Mouse (Mus musculus): ENCODE results near the gene Syt1. TPM values are rescaled to one million over a fixed set of nuclear protein-coding genes. Genes with fewer than 3 reads are reported as not detected.

Syt1 gene
- total RNA-seq, 1 experiment, result 0.58 TPM

DNA sequence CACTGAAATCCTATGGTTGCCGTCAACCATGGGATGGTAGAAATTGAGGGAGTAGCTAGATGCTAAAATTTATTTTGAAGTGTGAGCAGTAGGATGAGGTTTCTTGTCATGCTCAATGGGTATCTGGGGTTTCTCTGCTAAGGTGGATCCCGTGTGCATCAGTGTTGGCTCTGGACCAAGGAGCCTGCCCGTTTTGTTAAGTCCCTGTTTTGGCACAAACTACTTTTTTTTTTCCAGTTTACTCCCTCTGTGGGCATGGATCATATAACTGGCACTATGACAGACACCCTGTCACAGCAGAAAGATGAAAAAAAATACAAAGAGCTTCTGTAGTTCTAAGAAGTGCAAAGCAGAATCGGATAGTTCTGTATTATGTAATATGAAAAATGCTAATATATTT lies 212.0 kb downstream of the Syt1 start:
- Histone ChIP-seq H3K9ac (ENCODE audit: insufficient read depth, low read depth, low read length, poor library complexity, severe bottlenecking) (no peak overlapping the region), H3K9me3 (ENCODE audit: control insufficient read depth, insufficient read depth, low read depth, low read length) (no peaks in the 10 kb centered on the region), H3K4me3 (ENCODE audit: insufficient read depth in 1 of 2, low read depth in 1 of 2, low read length in 2 of 2, poor library complexity in 1 of 2, severe bottlenecking in 1 of 2) (no peak overlapping the region), H3K27ac (ENCODE audit: insufficient read depth, low read depth, low read length, poor library complexity, severe bottlenecking) (no peak overlapping the region), H3K4me1 (ENCODE audit: control insufficient read depth in 2 of 2, insufficient read depth in 2 of 2, low read length in 2 of 2, poor library complexity in 1 of 2) (no peaks in the 10 kb centered on the region), H3K36me3 (ENCODE audit: control insufficient read depth, insufficient read depth, low read length, poor library complexity, severe bottlenecking) (no peaks in the 10 kb centered on the region)
- in situ Hi-C loops (cut with MboI; ENCODE audit: low sequenced_read_pairs in 2 of 2, unreplicated experiment in 2 of 2), result no loop called here
- TF ChIP-seq CHD2 (IDR thresholded peaks at IDR 0.05; ENCODE audit: low read depth, low read length), result no peak
- TF ChIP-seq HCFC1 (IDR thresholded peaks at IDR 0.05; ENCODE audit: borderline replicate concordance, insufficient read depth, low read length), result no peak
- no peak for TF ChIP-seq ZC3H11A (IDR thresholded peaks at IDR 0.05; ENCODE audit: borderline replicate concordance, low read depth, low read length)
- TF ChIP-seq ZNF384 (IDR thresholded peaks at IDR 0.05; ENCODE audit: low read depth, low read length), result no peak
- TF ChIP-seq MAFK (IDR thresholded peaks at IDR 0.05; ENCODE audit: insufficient read depth, low read depth, low read length), result no peak
- DNase-seq (ENCODE audit: low read depth, low spot score), result no peak

DNA sequence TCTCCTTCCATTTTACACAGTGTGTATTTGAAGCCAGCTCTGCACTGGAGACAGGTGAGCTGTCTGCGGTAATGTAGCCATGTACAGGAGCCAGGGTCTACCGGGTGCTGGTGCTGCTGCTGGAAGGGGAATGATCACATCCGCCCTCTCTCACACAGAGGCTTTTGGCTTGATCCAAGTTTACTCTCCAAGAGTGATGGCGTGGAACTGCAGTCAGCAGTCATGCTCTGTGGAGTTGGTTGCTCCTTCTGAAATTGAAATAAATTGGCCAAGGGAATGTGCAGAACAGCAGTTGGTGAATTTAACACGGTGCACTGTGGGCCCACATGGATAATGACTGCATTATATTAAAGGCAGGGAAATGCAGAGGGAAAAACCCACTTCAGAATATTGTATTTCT lies 228.0 kb downstream of the Syt1 start:
- Histone ChIP-seq H3K4me1 (ENCODE audit: control insufficient read depth in 2 of 2, insufficient read depth in 2 of 2, low read length in 2 of 2, poor library complexity in 1 of 2) (no peaks in the 10 kb centered on the region), H3K27ac (ENCODE audit: insufficient read depth, low read depth, low read length, poor library complexity, severe bottlenecking) (no peak overlapping the region), H3K4me3 (ENCODE audit: insufficient read depth in 1 of 2, low read depth in 1 of 2, low read length in 2 of 2, poor library complexity in 1 of 2, severe bottlenecking in 1 of 2) (no peak overlapping the region), H3K9me3 (ENCODE audit: control insufficient read depth, insufficient read depth, low read depth, low read length) (no peaks in the 10 kb centered on the region), H3K9ac (ENCODE audit: insufficient read depth, low read depth, low read length, poor library complexity, severe bottlenecking) (no peak overlapping the region), H3K36me3 (ENCODE audit: control insufficient read depth, insufficient read depth, low read length, poor library complexity, severe bottlenecking) (no peaks in the 10 kb centered on the region)
- TF ChIP-seq HCFC1 (IDR thresholded peaks at IDR 0.05; ENCODE audit: borderline replicate concordance, insufficient read depth, low read length) (no peak), MAFK (IDR thresholded peaks at IDR 0.05; ENCODE audit: insufficient read depth, low read depth, low read length) (no peak), CHD2 (IDR thresholded peaks at IDR 0.05; ENCODE audit: low read depth, low read length) (no peak), ZC3H11A (IDR thresholded peaks at IDR 0.05; ENCODE audit: borderline replicate concordance, low read depth, low read length) (no peak)
- in situ Hi-C loops (cut with MboI; ENCODE audit: low sequenced_read_pairs in 2 of 2, unreplicated experiment in 2 of 2), result no loop called here
- DNase-seq (ENCODE audit: low read depth, low spot score), result no peak

DNA sequence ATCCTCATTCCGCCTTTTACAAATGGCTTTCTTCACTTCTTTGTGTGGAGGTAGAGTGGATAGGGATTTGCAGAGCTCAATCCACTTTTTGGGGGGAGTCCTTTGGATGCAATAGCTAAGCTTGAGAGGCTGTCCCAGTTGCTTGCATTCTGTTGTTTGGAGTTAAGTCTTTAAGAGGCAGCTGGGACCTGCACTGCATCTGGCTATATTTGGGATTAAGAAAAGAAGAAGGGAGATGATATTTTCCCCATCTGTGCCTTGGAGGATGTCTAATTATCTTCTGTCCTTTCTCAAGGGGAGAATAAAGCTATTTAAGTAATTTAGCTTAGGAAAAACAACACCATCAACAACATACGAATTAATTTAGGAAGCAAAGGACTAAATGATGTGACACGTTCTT lies 230.2 kb downstream of the Syt1 start:
- Histone ChIP-seq H3K4me3 (ENCODE audit: insufficient read depth in 1 of 2, low read depth in 1 of 2, low read length in 2 of 2, poor library complexity in 1 of 2, severe bottlenecking in 1 of 2) (no peak overlapping the region), H3K36me3 (ENCODE audit: control insufficient read depth, insufficient read depth, low read length, poor library complexity, severe bottlenecking) (no peaks in the 10 kb centered on the region), H3K4me1 (ENCODE audit: control insufficient read depth in 2 of 2, insufficient read depth in 2 of 2, low read length in 2 of 2, poor library complexity in 1 of 2) (no peaks in the 10 kb centered on the region), H3K9me3 (ENCODE audit: control insufficient read depth, insufficient read depth, low read depth, low read length) (no peaks in the 10 kb centered on the region), H3K27ac (ENCODE audit: insufficient read depth, low read depth, low read length, poor library complexity, severe bottlenecking) (no peak overlapping the region), H3K9ac (ENCODE audit: insufficient read depth, low read depth, low read length, poor library complexity, severe bottlenecking) (no peak overlapping the region)
- no peak for DNase-seq (ENCODE audit: low read depth, low spot score)
- TF ChIP-seq CHD2 (IDR thresholded peaks at IDR 0.05; ENCODE audit: low read depth, low read length) (no peak), MAFK (IDR thresholded peaks at IDR 0.05; ENCODE audit: insufficient read depth, low read depth, low read length) (no peak)
- in situ Hi-C loops (cut with MboI; ENCODE audit: low sequenced_read_pairs in 2 of 2, unreplicated experiment in 2 of 2), result no loop called here

DNA sequence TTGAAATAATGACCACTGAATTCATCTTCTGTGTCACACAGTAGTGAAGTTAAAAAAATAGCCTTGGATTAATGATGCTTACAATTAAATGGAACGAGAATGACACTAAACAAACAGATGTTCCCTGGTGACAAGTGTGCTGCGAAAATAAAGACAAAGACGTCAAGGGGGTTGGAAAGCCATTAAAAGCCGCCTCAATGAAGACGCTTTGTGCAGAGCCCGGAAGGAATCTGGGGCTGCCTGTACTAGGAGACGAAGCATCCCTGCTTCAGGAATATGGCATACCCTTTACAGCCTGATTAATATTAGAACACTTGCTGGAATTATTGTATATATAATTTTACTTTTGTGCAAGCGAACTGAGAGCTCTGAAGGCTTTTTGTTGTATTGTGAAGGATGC lies 234.0 kb downstream of the Syt1 start:
- Histone ChIP-seq H3K4me3 (ENCODE audit: insufficient read depth in 1 of 2, low read depth in 1 of 2, low read length in 2 of 2, poor library complexity in 1 of 2, severe bottlenecking in 1 of 2) (no peak overlapping the region), H3K36me3 (ENCODE audit: control insufficient read depth, insufficient read depth, low read length, poor library complexity, severe bottlenecking) (no peaks in the 10 kb centered on the region), H3K9me3 (ENCODE audit: control insufficient read depth, insufficient read depth, low read depth, low read length) (no peaks in the 10 kb centered on the region), H3K27ac (ENCODE audit: insufficient read depth, low read depth, low read length, poor library complexity, severe bottlenecking) (no peak overlapping the region), H3K9ac (ENCODE audit: insufficient read depth, low read depth, low read length, poor library complexity, severe bottlenecking) (no peak overlapping the region), H3K4me1 (ENCODE audit: control insufficient read depth in 2 of 2, insufficient read depth in 2 of 2, low read length in 2 of 2, poor library complexity in 1 of 2) (no peaks in the 10 kb centered on the region)
- DNase-seq (ENCODE audit: low read depth, low spot score), result no peak
- in situ Hi-C loops (cut with MboI; ENCODE audit: low sequenced_read_pairs in 2 of 2, unreplicated experiment in 2 of 2), result no loop called here
- no peak for TF ChIP-seq MAFK (IDR thresholded peaks at IDR 0.05; ENCODE audit: insufficient read depth, low read depth, low read length)
- TF ChIP-seq CHD2 (IDR thresholded peaks at IDR 0.05; ENCODE audit: low read depth, low read length), result no peak
- no peak for TF ChIP-seq ZNF384 (IDR thresholded peaks at IDR 0.05; ENCODE audit: low read depth, low read length)

DNA sequence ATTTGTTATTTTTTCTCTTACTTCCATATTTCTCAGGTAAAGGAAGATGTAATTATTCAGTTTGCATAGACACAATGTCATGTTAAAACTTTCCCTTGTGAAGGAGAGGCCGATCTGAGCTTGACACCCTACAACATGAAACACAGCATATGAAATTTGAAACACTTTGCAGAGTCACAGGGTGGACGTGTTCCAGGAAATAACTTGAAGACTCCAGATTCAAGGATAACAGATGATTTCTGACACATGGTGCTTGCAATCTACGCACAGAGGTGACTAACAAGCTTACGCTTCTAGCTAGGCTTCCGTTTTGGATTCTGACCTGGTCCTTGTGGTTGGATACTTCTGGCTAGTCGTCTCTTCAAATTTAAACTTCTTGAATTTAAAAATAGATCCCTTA lies 239.7 kb downstream of the Syt1 start:
- Histone ChIP-seq H3K9ac (ENCODE audit: insufficient read depth, low read depth, low read length, poor library complexity, severe bottlenecking) (no peak overlapping the region), H3K27ac (ENCODE audit: insufficient read depth, low read depth, low read length, poor library complexity, severe bottlenecking) (no peak overlapping the region), H3K4me3 (ENCODE audit: insufficient read depth in 1 of 2, low read depth in 1 of 2, low read length in 2 of 2, poor library complexity in 1 of 2, severe bottlenecking in 1 of 2) (no peak overlapping the region), H3K9me3 (ENCODE audit: control insufficient read depth, insufficient read depth, low read depth, low read length) (no peaks in the 10 kb centered on the region), H3K4me1 (ENCODE audit: control insufficient read depth in 2 of 2, insufficient read depth in 2 of 2, low read length in 2 of 2, poor library complexity in 1 of 2) (no peaks in the 10 kb centered on the region), H3K36me3 (ENCODE audit: control insufficient read depth, insufficient read depth, low read length, poor library complexity, severe bottlenecking) (no peaks in the 10 kb centered on the region)
- in situ Hi-C loops (cut with MboI; ENCODE audit: low sequenced_read_pairs in 2 of 2, unreplicated experiment in 2 of 2), result no loop called here
- TF ChIP-seq ZC3H11A (IDR thresholded peaks at IDR 0.05; ENCODE audit: borderline replicate concordance, low read depth, low read length) (no peak), HCFC1 (IDR thresholded peaks at IDR 0.05; ENCODE audit: borderline replicate concordance, insufficient read depth, low read length) (no peak), CHD2 (IDR thresholded peaks at IDR 0.05; ENCODE audit: low read depth, low read length) (no peak), MAFK (IDR thresholded peaks at IDR 0.05; ENCODE audit: insufficient read depth, low read depth, low read length) (no peak), ZNF384 (IDR thresholded peaks at IDR 0.05; ENCODE audit: low read depth, low read length) (no peak)
- no peak for DNase-seq (ENCODE audit: low read depth, low spot score)
